Mouse (Mus musculus) left cerebral cortex, postnatal 10 days (tissue): ENCODE results near the gene Pcbp4. TPM values are rescaled to one million over a fixed set of nuclear protein-coding genes. Genes with fewer than 3 reads are reported as not detected.

Experiments
- DNase-seq, 2 experiments: peaks; one replicate each; pipeline ENCODE4 v3.0.0; 2021 to 2022; ENCODE audit warnings: low spot score in 2 of 2, mixed read lengths in 1 of 2; ENCODE audit errors: extremely low spot score in 1 of 2
- intact Hi-C: fragments of 180-260 bp; cut with DNase I; formaldehyde crosslinking; loops from one replicate; pipeline ENCODE4 v1.15.1; 2025
- total RNA-seq, 2 experiments: library from RNA; stranded (reverse); gene quantifications; 2 replicates each; pipeline ENCODE4 v1.2.3; 2021

The Pcbp4 gene
- total RNA-seq, 2 experiments from 2014 or later = 222 to 242 TPM

- no peak for DNase-seq
- intact Hi-C loops = no loop called here
Observed at GRCm38 (mm10) chr9:106513566-106513965, 60.5 kb downstream of the Pcbp4 start.

Other genes with a start within 250 kb of the Pcbp4 start
- 1 to 10 TPM; 1.1 to 1.4 TPM for gene Tlr9, start 230.7 kb upstream of the Pcbp4 start, total RNA-seq
- 100 to 1,000 TPM; 125 to 127 TPM for gene Alas1, start 204.6 kb upstream of the Pcbp4 start, total RNA-seq
- gene Poc1a, start 172.2 kb upstream of the Pcbp4 start, total RNA-seq = 10 to 100 TPM; 15.6 to 17.8 TPM
- 10 to 100 TPM; 80.7 to 82.0 TPM for gene Dusp7, start 84.7 kb upstream of the Pcbp4 start, total RNA-seq
- gene Rpl29, start 23.8 kb upstream of the Pcbp4 start, total RNA-seq = 100 to 1,000 TPM; 378 to 397 TPM
- gene Acy1, start 15.0 kb upstream of the Pcbp4 start, total RNA-seq = 1 to 10 TPM; 9.2 to 9.3 TPM
- 10 to 100 TPM in 1 of 2 experiments, 1 to 10 TPM in 1; 9.7 to 10.3 TPM for gene Abhd14b, start 5.8 kb upstream of the Pcbp4 start, total RNA-seq
- gene Abhd14a, start 5.6 kb upstream of the Pcbp4 start, total RNA-seq = 10 to 100 TPM; 55.7 to 59.6 TPM
- 1 to 10 TPM; 2.2 to 2.8 TPM for gene Gpr62, start 12.6 kb downstream of the Pcbp4 start, total RNA-seq
- gene Rrp9, start 22.7 kb downstream of the Pcbp4 start, total RNA-seq = 10 to 100 TPM; 37.3 to 37.7 TPM
- gene Parp3, start 23.7 kb downstream of the Pcbp4 start, total RNA-seq = 1 to 10 TPM; 2.5 to 3.2 TPM
- not detected for gene Iqcf1, start 46.7 kb downstream of the Pcbp4 start, total RNA-seq
- gene Iqcf5, start 61.3 kb downstream of the Pcbp4 start, total RNA-seq = 1 to 10 TPM in 1 of 2 experiments, under 1 TPM in 1; 0.92 to 1.2 TPM
- not detected for gene Iqcf3, start 108.3 kb downstream of the Pcbp4 start, total RNA-seq
- not detected for gene Iqcf4, start 117.7 kb downstream of the Pcbp4 start, total RNA-seq
- gene Iqcf6, start 173.3 kb downstream of the Pcbp4 start, total RNA-seq = not detected
- 10 to 100 TPM; 54.5 to 58.8 TPM for gene Grm2, start 202.8 kb downstream of the Pcbp4 start, total RNA-seq
- 100 to 1,000 TPM in 1 of 2 experiments, 10 to 100 TPM in 1; 90.9 to 104 TPM for gene Tex264, start 232.6 kb downstream of the Pcbp4 start, total RNA-seq